Mouse (Mus musculus) kidney, postnatal 36 days (tissue): ENCODE data around the gene Duox1.

Experiments
- DNase-seq, 2 experiments: peaks; one replicate each; pipeline ENCODE4 v3.0.0; 2021 to 2022; ENCODE audit warnings: mixed read lengths in 2 of 2

Gene Duox1

GRCm38 (mm10) chr2:122315372-122315771, at the start of gene Duox1:
TSS of gene Duox1 (plus strand) at chr2:122315672.
- DNase-seq = no peak

- peak; percentile 32 to 45 for DNase-seq
Observed at GRCm38 (mm10) chr2:122266407-122267193, 48.9 kb upstream of the Duox1 start.

- no peak for DNase-seq
Observed at GRCm38 (mm10) chr2:122278769-122279168, 36.7 kb upstream of the Duox1 start.

GRCm38 (mm10) chr2:122284091-122284490, 31.4 kb upstream of the Duox1 start:
- no peak for DNase-seq

- DNase-seq = no peak
Observed at GRCm38 (mm10) chr2:122286137-122286536, 29.3 kb upstream of the Duox1 start.

GRCm38 (mm10) chr2:122294916-122295315, 20.6 kb upstream of the Duox1 start:
- DNase-seq = no peak

GRCm38 (mm10) chr2:122297271-122298095, 18.0 kb upstream of the Duox1 start:
- no peak for DNase-seq

GRCm38 (mm10) chr2:122298096-122298499, 17.4 kb upstream of the Duox1 start, which contains the start of gene Duox2:
TSS of gene Duox2 (minus strand) at chr2:122298449.
- no peak for DNase-seq

- DNase-seq = peak; percentile 20 to 48
Observed at GRCm38 (mm10) chr2:122298596-122299490, 16.6 kb upstream of the Duox1 start, which contains the start of gene Duoxa2. TSS of gene Duoxa2 (plus strand) at chr2:122298900.

GRCm38 (mm10) chr2:122299911-122300655, 15.4 kb upstream of the Duox1 start:
- DNase-seq = no peak

GRCm38 (mm10) chr2:122300656-122301020, 14.8 kb upstream of the Duox1 start:
- no peak for DNase-seq

- peak; percentile 13 to 56 for DNase-seq
Observed at GRCm38 (mm10) chr2:122301081-122301920, 14.2 kb upstream of the Duox1 start.

GRCm38 (mm10) chr2:122301921-122302573, 13.4 kb upstream of the Duox1 start:
- DNase-seq = no peak

- DNase-seq = peak; percentile 73 to 84
Observed at GRCm38 (mm10) chr2:122302574-122303241, 12.8 kb upstream of the Duox1 start.

- DNase-seq = no peak
Observed at GRCm38 (mm10) chr2:122304544-122304943, 10.9 kb upstream of the Duox1 start.

GRCm38 (mm10) chr2:122305097-122305892, 10.2 kb upstream of the Duox1 start:
- no peak for DNase-seq

GRCm38 (mm10) chr2:122306184-122306583, 9.3 kb upstream of the Duox1 start:
- no peak for DNase-seq

- DNase-seq = no peak
Observed at GRCm38 (mm10) chr2:122309647-122310046, 5.8 kb upstream of the Duox1 start.

- DNase-seq = no peak
Observed at GRCm38 (mm10) chr2:122311561-122311960, 3.9 kb upstream of the Duox1 start.
